Mouse (Mus musculus): Measurements from ENCODE around the gene Rab14. TPM values are rescaled to one million over a fixed set of nuclear protein-coding genes. Genes with fewer than 3 reads are reported as not detected.

Gene Rab14
- polyA plus RNA-seq, 1 experiment: 50.9 TPM

- no peaks in the 10 kb centered on the region for H3K9me3 ChIP-seq (ENCODE audit: control insufficient read depth, low read length)
- H3K27me3 ChIP-seq (ENCODE audit: control insufficient read depth): no peaks in the 10 kb centered on the region
- peaks cover 75% of the 10 kb centered on the region for H3K36me3 ChIP-seq (ENCODE audit: control insufficient read depth)
- no peak overlapping the region for H3K4me3 ChIP-seq (replicated peaks)
- TF ChIP-seq GATA1 (IDR thresholded peaks at IDR 0.05; ENCODE audit: low read length): no peak
- TF ChIP-seq TAL1 (IDR thresholded peaks at IDR 0.05; ENCODE audit: low read length): no peak
- no peaks in the 10 kb centered on the region for H3K4me1 ChIP-seq (ENCODE audit: control insufficient read depth)
Observed at GRCm38 (mm10) chr2:35165416-35165815, 35.5 kb downstream of the Rab14 start.

- Histone ChIP-seq H3K4me3 (replicated peaks) (no peak overlapping the region), H3K36me3 (ENCODE audit: control insufficient read depth) (peaks cover 76% of the 10 kb centered on the region), H3K4me1 (ENCODE audit: control insufficient read depth) (peaks cover 3% of the 10 kb centered on the region), H3K9me3 (ENCODE audit: control insufficient read depth, low read length) (no peaks in the 10 kb centered on the region), H3K27me3 (ENCODE audit: control insufficient read depth) (no peaks in the 10 kb centered on the region)
- TF ChIP-seq GATA1 (IDR thresholded peaks at IDR 0.05; ENCODE audit: low read length) (no peak), TAL1 (IDR thresholded peaks at IDR 0.05; ENCODE audit: low read length) (no peak)
Observed at GRCm38 (mm10) chr2:35163396-35163795, 37.5 kb downstream of the Rab14 start.

DNA sequence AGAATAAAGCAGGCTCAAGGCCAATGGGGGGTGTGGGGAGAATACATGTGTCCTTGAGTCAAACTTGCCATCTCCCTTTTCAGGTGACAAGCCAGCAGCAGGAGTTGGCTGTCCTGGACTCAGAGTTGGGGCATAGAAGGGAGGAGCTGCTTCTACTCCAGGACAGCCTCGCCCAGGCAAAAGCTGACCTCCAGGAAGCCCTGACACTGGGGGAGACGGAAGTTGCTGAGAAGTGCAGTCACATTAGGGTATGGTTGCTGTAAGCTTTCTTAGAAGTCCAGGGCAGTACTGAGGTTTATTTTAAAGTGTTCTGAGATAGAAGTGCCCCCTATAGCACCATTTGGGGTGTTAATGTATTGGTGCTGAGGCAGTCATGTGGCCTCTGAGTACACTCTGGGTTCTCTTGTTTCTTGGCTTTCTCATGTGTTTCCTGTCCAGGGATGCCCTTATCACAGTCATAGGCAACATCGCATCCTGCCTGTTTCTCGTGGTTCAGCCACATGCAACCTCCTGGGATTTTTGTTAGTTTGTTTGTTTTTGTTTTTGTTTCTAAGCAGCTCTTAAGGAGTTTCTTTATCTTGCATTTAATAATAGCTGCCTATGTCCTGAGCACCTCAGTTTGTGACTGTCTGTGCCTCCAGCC, 39.0 kb downstream of the Rab14 start:
- peaks cover 3% of the 10 kb centered on the region for H3K4me1 ChIP-seq (ENCODE audit: control insufficient read depth)
- no peak overlapping the region for H3K4me3 ChIP-seq (replicated peaks)
- peaks cover 76% of the 10 kb centered on the region for H3K36me3 ChIP-seq (ENCODE audit: control insufficient read depth)
- no peaks in the 10 kb centered on the region for H3K27me3 ChIP-seq (ENCODE audit: control insufficient read depth)
- H3K9me3 ChIP-seq (ENCODE audit: control insufficient read depth, low read length): no peaks in the 10 kb centered on the region
- TF ChIP-seq TAL1 (IDR thresholded peaks at IDR 0.05; ENCODE audit: low read length) (no peak), GATA1 (IDR thresholded peaks at IDR 0.05; ENCODE audit: low read length) (no peak)

GRCm38 (mm10) chr2:35160206-35160605, 40.7 kb downstream of the Rab14 start:
- Histone ChIP-seq H3K27me3 (ENCODE audit: control insufficient read depth) (no peaks in the 10 kb centered on the region), H3K36me3 (ENCODE audit: control insufficient read depth) (peaks cover 76% of the 10 kb centered on the region), H3K4me1 (ENCODE audit: control insufficient read depth) (peaks cover 3% of the 10 kb centered on the region), H3K4me3 (replicated peaks) (no peak overlapping the region), H3K9me3 (ENCODE audit: control insufficient read depth, low read length) (no peaks in the 10 kb centered on the region)
- no peak for TF ChIP-seq TAL1 (IDR thresholded peaks at IDR 0.05; ENCODE audit: low read length)
- TF ChIP-seq GATA1 (IDR thresholded peaks at IDR 0.05; ENCODE audit: low read length): no peak

- H3K36me3 ChIP-seq (ENCODE audit: control insufficient read depth): peaks cover 81% of the 10 kb centered on the region
- no peak overlapping the region for H3K4me3 ChIP-seq (replicated peaks)
- no peak for TF ChIP-seq TAL1 (IDR thresholded peaks at IDR 0.05; ENCODE audit: low read length)
- TF ChIP-seq GATA1 (IDR thresholded peaks at IDR 0.05; ENCODE audit: low read length): no peak
- no peaks in the 10 kb centered on the region for H3K27me3 ChIP-seq (ENCODE audit: control insufficient read depth)
- H3K4me1 ChIP-seq (ENCODE audit: control insufficient read depth): peaks cover 3% of the 10 kb centered on the region
- H3K9me3 ChIP-seq (ENCODE audit: control insufficient read depth, low read length): no peaks in the 10 kb centered on the region
Observed at GRCm38 (mm10) chr2:35158358-35158757, 42.6 kb downstream of the Rab14 start.

GRCm38 (mm10) chr2:35157836-35158235, 43.1 kb downstream of the Rab14 start:
- Histone ChIP-seq H3K27me3 (ENCODE audit: control insufficient read depth) (no peaks in the 10 kb centered on the region), H3K9me3 (ENCODE audit: control insufficient read depth, low read length) (no peaks in the 10 kb centered on the region), H3K4me3 (replicated peaks) (no peak overlapping the region), H3K36me3 (ENCODE audit: control insufficient read depth) (peaks cover 81% of the 10 kb centered on the region), H3K4me1 (ENCODE audit: control insufficient read depth) (peaks cover 3% of the 10 kb centered on the region)
- TF ChIP-seq GATA1 (IDR thresholded peaks at IDR 0.05; ENCODE audit: low read length): no peak
- no peak for TF ChIP-seq TAL1 (IDR thresholded peaks at IDR 0.05; ENCODE audit: low read length)

- Histone ChIP-seq H3K36me3 (ENCODE audit: control insufficient read depth) (peaks cover 82% of the 10 kb centered on the region), H3K4me1 (ENCODE audit: control insufficient read depth) (peaks cover 3% of the 10 kb centered on the region), H3K27me3 (ENCODE audit: control insufficient read depth) (no peaks in the 10 kb centered on the region), H3K9me3 (ENCODE audit: control insufficient read depth, low read length) (no peaks in the 10 kb centered on the region), H3K4me3 (replicated peaks) (no peak overlapping the region)
- TF ChIP-seq TAL1 (IDR thresholded peaks at IDR 0.05; ENCODE audit: low read length) (no peak), GATA1 (IDR thresholded peaks at IDR 0.05; ENCODE audit: low read length) (no peak)
Observed at GRCm38 (mm10) chr2:35156985-35157384, 43.9 kb downstream of the Rab14 start.

- H3K27me3 ChIP-seq (ENCODE audit: control insufficient read depth): no peaks in the 10 kb centered on the region
- H3K9me3 ChIP-seq (ENCODE audit: control insufficient read depth, low read length): no peaks in the 10 kb centered on the region
- no peak for TF ChIP-seq TAL1 (IDR thresholded peaks at IDR 0.05; ENCODE audit: low read length)
- TF ChIP-seq GATA1 (IDR thresholded peaks at IDR 0.05; ENCODE audit: low read length): no peak
- peaks cover 95% of the 10 kb centered on the region for H3K36me3 ChIP-seq (ENCODE audit: control insufficient read depth)
- H3K4me3 ChIP-seq (replicated peaks): no peak overlapping the region
- no peaks in the 10 kb centered on the region for H3K4me1 ChIP-seq (ENCODE audit: control insufficient read depth)
Observed at GRCm38 (mm10) chr2:35153844-35154554, 46.9 kb downstream of the Rab14 start.

GRCm38 (mm10) chr2:35153179-35153578, 47.7 kb downstream of the Rab14 start:
- Histone ChIP-seq H3K27me3 (ENCODE audit: control insufficient read depth) (no peaks in the 10 kb centered on the region), H3K9me3 (ENCODE audit: control insufficient read depth, low read length) (no peaks in the 10 kb centered on the region), H3K36me3 (ENCODE audit: control insufficient read depth) (peaks cover 97% of the 10 kb centered on the region), H3K4me3 (replicated peaks) (no peak overlapping the region), H3K4me1 (ENCODE audit: control insufficient read depth) (no peaks in the 10 kb centered on the region)
- no peak for TF ChIP-seq TAL1 (IDR thresholded peaks at IDR 0.05; ENCODE audit: low read length)
- TF ChIP-seq GATA1 (IDR thresholded peaks at IDR 0.05; ENCODE audit: low read length): no peak
